Mouse (Mus musculus): ENCODE data around the gene Olfr648. TPM values are rescaled to one million over a fixed set of nuclear protein-coding genes. Genes with fewer than 3 reads are reported as not detected.

The Olfr648 gene
- under 1 TPM; 0.13 to 0.22 TPM for total RNA-seq (2023)

GRCm38 (mm10) chr7:104183292-104183691, at the start of gene Olfr648:
Gene Olfr648 (minus strand): TSS chr7:104183392.

DNA sequence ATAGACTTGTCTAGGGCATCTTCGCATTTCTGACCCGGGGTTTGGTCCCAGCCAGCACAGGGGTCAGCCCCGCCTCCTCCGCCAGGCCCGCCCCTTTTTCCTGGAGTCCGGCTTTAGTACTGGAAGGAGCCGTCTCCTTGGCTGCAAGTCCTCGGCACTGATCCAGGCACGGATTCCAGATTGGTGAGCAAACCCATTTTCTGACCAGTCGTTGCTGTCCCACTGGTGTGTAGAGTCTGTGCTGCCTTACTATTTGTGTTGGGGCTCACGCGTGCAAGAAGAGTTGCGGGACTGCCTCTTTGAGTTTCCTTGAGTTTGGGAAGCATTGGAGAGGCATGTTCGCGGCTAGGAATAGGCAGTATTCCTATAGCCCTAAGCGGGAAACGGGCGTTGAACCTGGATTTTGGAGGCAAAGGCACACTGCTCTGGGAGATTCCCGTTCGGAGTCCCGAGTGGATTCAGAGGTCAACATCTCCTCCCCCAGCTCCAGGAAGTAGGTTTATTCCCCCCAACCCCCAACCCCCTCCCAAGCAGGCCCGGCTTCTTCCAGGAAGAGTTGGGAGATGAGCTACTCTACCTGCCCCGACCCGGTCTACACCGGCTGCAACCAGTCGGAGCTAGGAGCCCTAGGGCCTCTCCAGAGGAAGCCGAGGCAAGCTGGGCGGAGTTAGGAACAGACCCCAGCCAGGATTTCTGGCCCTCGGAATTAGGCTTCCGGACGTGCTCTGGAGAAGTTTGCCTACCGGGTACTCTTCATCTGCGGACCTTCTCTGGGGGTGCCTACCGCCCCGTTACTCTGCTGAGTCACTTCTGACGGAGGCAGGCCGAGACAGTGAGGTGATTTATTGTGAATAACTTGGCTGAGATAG, 35.7 kb upstream of the Olfr648 start, which contains the start of gene Trim6:
TSS of gene Trim6 (plus strand) at position 93 of the 869 bp plus-strand sequence.

GRCm38 (mm10) chr7:104195885-104196284, 12.7 kb upstream of the Olfr648 start, which contains the start of gene Olfr649:
Gene Olfr649 (minus strand): TSS chr7:104195985.

DNA sequence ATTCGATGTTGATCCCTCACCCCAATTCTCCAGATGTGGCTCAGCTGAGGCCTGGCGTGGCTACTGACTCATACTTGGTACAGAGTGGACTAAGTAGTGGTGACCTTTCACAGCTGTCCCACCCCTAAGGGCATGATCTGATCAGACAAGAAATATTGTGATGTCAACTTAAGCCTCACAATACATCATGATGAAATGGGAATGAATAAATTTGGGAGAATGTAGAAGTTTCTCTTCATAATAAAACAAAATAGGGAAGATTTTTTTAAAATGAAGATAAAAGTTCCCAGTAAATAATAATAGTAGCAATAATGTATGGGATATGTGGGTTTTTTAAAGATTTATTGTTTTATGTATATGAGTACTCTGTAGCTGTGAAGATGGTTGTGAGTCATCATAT, 32.7 kb downstream of the Olfr648 start, which contains the start of gene Ubqlnl:
TSS of gene Ubqlnl (minus strand) at position 101 of the 400 bp plus-strand sequence.

DNA sequence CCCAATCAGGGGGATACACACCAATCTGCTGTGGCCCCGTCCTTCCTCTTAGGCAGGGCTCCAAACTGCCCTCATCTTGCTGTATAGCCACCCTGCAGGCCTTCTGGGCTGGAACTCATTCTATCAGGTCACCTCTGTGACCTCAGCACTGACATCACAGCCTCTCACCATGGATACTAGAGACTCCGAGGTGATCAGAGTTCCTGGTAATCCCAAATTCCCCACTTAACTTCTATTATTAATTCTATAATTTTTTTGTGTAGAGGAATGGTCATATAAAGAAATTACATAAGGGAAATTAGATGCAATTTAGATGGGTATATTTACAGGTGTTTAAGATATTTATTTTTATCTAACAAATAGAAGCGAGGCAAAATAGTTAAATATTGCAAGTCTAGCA, 40.0 kb downstream of the Olfr648 start, which contains the start of gene Ubqln3:
TSS of gene Ubqln3 (minus strand) at position 101 of the 400 bp plus-strand sequence.

DNA sequence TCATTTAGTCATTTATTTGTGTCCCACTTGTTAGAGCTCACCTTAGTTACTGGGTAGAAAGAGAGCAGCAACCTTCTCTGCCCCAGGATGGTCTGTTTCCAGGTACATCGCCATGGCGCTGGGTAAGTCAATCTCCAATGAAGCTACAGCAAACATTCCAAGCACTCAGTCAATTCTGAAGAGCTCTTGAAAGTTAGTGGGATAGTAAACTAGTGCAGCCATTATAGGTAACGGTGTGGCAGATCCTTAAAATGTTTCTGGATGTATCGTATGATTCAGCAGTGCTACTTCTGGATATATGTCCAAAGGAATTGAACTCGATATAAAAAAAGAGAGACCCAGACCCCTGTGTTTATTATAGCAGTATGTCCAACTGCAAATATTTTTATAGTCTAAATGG, 45.9 kb downstream of the Olfr648 start, which contains the start of gene Olfr643:
TSS of gene Olfr643 (minus strand) at position 101 of the 400 bp plus-strand sequence.

GRCm38 (mm10) chr7:104129726-104130125, 53.5 kb downstream of the Olfr648 start, which contains the start of gene Ubqln5:
Gene Ubqln5 (minus strand): TSS chr7:104129826.

Other genes starting within 250 kb of the Olfr648 start
- not detected for gene Olfr632, start 249.0 kb downstream of the Olfr648 start, total RNA-seq (2023)
- not detected for gene Olfr633, start 239.0 kb downstream of the Olfr648 start, total RNA-seq (2023)
- gene Olfr635, start 212.2 kb downstream of the Olfr648 start, total RNA-seq (2023): not detected
- gene Olfr638, start 184.6 kb downstream of the Olfr648 start, total RNA-seq (2023): not detected
- gene Olfr639, start 166.1 kb downstream of the Olfr648 start, total RNA-seq (2023): under 1 TPM; 0.07 to 0.09 TPM
- not detected for gene Olfr640, start 157.8 kb downstream of the Olfr648 start, total RNA-seq (2023)
- gene Olfr641, start 147.9 kb downstream of the Olfr648 start, total RNA-seq (2023): not detected
- not detected for gene Olfr642, start 130.7 kb downstream of the Olfr648 start, total RNA-seq (2023)
- gene 4930516K23Rik, start 121.9 kb downstream of the Olfr648 start, total RNA-seq (2023): not detected
- not detected for gene Olfr644, start 111.5 kb downstream of the Olfr648 start, total RNA-seq (2023)
- not detected for gene Olfr645, start 97.9 kb downstream of the Olfr648 start, total RNA-seq (2023)
- under 1 TPM in 1 of 2 experiments, not detected in 1; 0.13 TPM for gene Olfr646, start 78.5 kb downstream of the Olfr648 start, total RNA-seq (2023)
- not detected for gene Ubqln5, start 53.6 kb downstream of the Olfr648 start, total RNA-seq (2023)
- gene Olfr643, start 46.0 kb downstream of the Olfr648 start, total RNA-seq (2023): not detected
- gene Ubqln3, start 40.1 kb downstream of the Olfr648 start, total RNA-seq (2023): not detected
- not detected for gene Ubqlnl, start 32.8 kb downstream of the Olfr648 start, total RNA-seq (2023)
- gene Olfm5, start 18.6 kb downstream of the Olfr648 start, total RNA-seq (2023): not detected
- not detected for gene Olfr649, start 12.6 kb upstream of the Olfr648 start, total RNA-seq (2023)
- gene Trim6, start 35.4 kb upstream of the Olfr648 start, total RNA-seq (2023): 1 to 10 TPM; 1.6 TPM
- 10 to 100 TPM; 13.9 to 19.6 TPM for gene Trim34a, start 61.1 kb upstream of the Olfr648 start, total RNA-seq (2023)
- 10 to 100 TPM; 11.2 to 12.9 TPM for gene Trim5, start 104.7 kb upstream of the Olfr648 start, total RNA-seq (2023)
- 10 to 100 TPM; 47.0 to 57.4 TPM for gene Trim12a, start 132.1 kb upstream of the Olfr648 start, total RNA-seq (2023)
- gene Trim34b, start 146.1 kb upstream of the Olfr648 start, total RNA-seq (2023): under 1 TPM; 0.68 to 0.79 TPM
- gene Trim12c, start 170.0 kb upstream of the Olfr648 start, total RNA-seq (2023): 10 to 100 TPM; 26.0 to 29.6 TPM
- 10 to 100 TPM; 50.6 to 69.0 TPM for gene Trim30b, start 186.5 kb upstream of the Olfr648 start, total RNA-seq (2023)
- gene Trim30c, start 217.4 kb upstream of the Olfr648 start, total RNA-seq (2023): under 1 TPM; 0.33 to 0.86 TPM